Mouse (Mus musculus): ENCODE measurements around the gene Ube2f.

DNA sequence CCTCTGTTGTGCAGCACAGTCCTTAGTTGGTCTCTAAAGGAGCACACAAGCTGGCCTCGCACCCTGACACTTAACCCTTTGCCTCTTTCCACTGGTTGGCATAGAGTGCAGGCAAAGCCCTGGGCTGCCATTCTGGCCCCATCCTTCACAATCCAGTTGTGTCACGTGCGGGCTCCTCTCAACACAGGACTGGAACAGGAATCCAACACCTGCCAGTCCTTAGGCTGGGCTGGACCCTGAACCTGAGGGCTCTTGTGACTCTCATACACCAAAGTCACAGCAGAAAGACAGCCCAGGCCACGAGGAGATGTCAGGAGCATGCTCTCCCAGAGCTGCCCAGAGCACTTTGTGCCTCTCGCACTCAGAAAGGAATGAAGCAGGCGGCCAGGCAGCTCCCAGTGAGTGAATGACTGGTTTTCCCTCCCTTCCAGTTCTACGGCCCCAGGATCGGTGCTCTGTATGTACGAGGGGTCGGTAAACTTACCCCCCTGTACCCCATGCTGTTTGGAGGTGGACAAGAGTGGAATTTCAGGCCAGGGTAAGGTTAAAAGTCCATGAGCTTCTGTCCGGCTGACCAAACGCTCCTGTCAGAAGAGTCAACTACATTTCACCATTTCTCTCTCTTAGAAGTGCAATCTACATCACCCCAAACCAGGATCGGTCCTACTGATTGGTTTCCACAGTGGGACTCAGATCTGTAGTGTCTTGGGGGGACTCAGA is 59.4 kb downstream of the Ube2f start:
- TF ChIP-seq POLR2A (IDR thresholded peaks at IDR 0.05; ENCODE audit: extremely low read depth, insufficient read depth, low read length) (no peak), CTCF (IDR thresholded peaks at IDR 0.05; ENCODE audit: low read depth, low read length) (no peak)
